Mouse (Mus musculus): ENCODE measurements around the gene Ripor2. TPM values are rescaled to one million over a fixed set of nuclear protein-coding genes. Genes with fewer than 3 reads are reported as not detected.

Gene Ripor2
- 72.0 and 117 TPM in 2 replicates for total RNA-seq (2017)

DNA sequence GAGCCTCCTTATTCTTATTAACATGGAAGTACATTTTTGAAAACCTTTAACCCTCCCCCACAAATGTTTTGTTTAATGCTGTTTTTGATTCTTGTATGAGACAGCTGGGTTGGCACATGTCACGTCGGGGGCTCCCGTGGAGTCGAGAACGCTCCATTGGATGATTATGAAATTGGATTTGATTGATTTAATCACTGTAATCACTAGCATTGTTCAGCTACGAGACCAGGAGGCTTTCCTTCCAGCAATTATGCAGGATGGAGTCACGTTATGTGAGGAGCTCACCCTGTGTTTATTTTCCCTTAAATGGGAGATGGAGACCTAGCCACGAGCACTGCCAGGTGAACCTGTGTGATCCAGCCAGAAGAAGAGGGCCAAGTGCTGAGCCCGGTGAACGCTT lies at the start of gene Ripor2:
Gene Ripor2 (plus strand): TSS at position 357 of the 400 bp plus-strand sequence.
- no peak for ATAC-seq (replicated peaks in 1 of 2; ENCODE audit: insufficient read depth in 1 of 2, low FRiP score in 2 of 2, low TSS enrichment in 1 of 2, low read depth in 1 of 2, poor library complexity in 2 of 2, severe bottlenecking in 2 of 2)

DNA sequence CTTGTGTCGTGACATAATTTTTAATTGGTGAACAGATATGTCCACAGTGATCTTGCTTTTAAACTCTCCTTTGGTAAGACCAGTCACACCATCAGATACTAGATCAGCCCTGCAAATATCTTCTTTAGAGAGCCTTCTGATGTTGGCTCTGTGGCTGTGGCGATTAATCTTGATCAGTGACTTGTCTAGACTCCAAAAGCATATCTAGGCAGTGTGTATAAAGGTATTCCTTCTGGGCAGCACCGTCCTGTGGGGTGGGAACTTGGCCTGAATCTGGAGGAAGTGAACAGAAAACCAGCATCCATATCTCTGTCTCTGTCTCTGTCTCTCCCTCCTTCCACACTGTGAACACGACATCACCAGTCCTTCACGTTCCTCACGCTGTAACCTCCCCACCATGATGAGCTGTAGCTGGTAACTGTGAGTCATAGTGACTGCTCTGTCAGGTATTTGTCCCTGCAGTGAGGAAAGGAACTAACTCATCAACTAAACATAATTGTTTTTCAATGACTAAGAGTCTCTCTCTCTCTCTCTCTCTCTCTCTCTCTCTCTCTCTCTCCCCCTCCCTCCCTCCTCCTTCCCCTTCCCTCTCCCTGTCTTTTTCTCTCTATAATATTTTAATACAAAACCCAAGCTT lies 45.3 kb upstream of the Ripor2 start:
- no peak for ATAC-seq (replicated peaks in 1 of 2; ENCODE audit: insufficient read depth in 1 of 2, low FRiP score in 2 of 2, low TSS enrichment in 1 of 2, low read depth in 1 of 2, poor library complexity in 2 of 2, severe bottlenecking in 2 of 2)

DNA sequence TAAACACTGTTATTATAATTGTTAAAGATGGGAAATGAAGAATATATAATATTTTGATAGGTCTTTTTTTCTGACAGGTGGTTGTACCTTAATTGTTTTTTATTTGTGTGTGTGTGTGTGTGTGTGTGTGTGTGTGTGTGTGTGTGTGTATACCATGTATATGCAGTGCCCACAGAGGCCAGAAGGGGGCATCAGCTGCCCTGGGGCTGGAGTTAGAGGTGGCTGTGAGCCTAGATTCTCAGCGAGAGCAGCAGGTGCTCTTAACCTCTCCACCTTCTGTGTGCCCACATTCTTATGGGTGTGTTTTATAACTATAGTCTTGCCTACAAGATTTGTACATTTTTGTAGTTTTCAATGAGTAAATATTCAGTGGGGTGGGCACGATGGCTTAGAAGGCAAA lies 44.0 kb upstream of the Ripor2 start:
- no peak for ATAC-seq (replicated peaks in 1 of 2; ENCODE audit: insufficient read depth in 1 of 2, low FRiP score in 2 of 2, low TSS enrichment in 1 of 2, low read depth in 1 of 2, poor library complexity in 2 of 2, severe bottlenecking in 2 of 2)

DNA sequence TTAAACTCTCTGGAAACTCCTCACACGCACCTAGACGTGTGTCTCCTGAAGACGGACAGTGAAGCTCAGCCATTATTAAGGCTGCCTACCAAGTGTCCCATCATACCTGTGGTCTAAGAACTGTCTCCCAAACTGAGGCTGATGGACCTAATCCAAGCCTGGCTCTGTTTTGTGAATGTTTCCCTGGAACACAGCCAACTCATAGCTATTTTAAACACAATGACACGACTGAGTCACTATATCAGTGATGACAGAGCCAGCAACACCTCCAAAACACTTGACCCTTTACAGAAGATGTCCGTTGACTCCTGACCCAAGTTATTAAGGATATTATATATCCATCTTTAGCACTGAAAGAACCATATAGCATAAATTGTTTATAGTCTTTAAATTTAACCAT lies 43.0 kb upstream of the Ripor2 start:
- no peak for ATAC-seq (replicated peaks in 1 of 2; ENCODE audit: insufficient read depth in 1 of 2, low FRiP score in 2 of 2, low TSS enrichment in 1 of 2, low read depth in 1 of 2, poor library complexity in 2 of 2, severe bottlenecking in 2 of 2)

DNA sequence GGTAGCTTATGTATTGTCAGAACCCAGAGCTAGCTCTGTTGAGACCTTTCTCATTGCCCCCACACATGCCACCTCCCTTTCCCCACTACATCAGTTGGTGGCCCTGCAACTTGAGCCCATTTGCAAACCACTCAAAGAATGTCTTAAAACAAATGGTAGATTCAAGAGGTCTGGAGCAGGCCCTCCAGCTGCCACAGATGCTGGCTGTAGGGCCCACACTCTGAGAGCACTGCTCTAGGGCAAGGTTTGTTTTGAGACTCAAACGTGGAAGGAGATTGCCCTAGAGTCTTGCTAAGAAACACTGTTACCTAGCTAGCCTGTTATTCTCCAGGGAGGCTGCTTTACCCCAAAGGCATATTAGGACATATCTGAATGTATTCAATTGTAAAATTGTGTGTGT lies 36.3 kb upstream of the Ripor2 start:
- no peak for ATAC-seq (replicated peaks in 1 of 2; ENCODE audit: insufficient read depth in 1 of 2, low FRiP score in 2 of 2, low TSS enrichment in 1 of 2, low read depth in 1 of 2, poor library complexity in 2 of 2, severe bottlenecking in 2 of 2)

DNA sequence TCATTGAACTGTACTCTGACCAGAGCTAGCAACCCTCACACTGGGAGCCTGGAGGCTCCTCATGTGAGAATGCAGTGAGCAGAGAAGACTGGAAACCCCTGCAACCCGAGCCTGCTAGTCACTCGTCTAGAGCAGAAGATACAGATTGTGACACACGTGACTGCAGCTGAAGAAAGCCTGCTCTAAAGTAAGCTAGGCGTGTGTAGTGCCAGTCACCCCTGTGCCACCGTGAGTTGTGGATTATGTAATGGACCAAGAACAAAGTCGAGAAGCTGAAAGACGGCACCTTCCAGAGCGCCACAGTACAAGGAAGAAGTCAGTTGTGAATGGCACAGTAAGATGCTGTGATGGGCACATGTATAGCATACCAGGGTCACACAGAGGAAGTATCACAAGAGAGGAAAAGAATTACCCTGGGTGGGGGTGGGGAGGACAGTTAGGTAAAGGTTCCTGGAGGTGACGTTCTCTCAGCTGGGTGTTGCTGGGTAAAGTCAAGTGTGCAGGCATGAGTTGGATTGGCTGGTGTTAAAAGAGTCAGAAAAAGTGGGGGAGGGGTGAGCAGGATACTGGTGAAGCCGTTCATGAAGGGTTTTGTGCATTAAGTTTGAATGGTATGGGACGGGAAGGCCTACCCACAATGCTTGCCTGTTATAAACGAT lies 35.1 kb upstream of the Ripor2 start:
- peak in 1 of 2 experiments; percentile 10; a peak in 1 of 4 replicates for ATAC-seq (replicated peaks in 1 of 2; ENCODE audit: insufficient read depth in 1 of 2, low FRiP score in 2 of 2, low TSS enrichment in 1 of 2, low read depth in 1 of 2, poor library complexity in 2 of 2, severe bottlenecking in 2 of 2)

DNA sequence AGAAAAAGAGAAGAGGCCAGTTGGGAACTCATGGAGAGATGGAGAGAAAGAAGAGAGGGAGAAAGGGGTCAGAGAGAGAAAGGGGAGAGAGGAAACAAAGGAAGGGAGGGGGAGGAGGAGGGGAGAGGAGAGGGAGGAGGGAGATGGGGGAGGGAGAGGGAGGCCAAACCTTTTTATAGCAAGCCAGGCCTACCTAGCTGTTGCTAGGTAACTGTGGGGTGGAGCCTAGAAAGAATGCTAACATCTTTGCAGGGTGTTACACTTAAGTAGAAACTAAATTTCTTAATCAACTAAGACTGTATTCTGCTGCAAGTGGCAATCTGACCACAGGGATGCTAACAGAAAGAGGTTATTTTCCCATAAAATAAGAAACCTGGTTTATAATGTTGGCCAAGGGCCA lies 33.1 kb upstream of the Ripor2 start:
- no peak for ATAC-seq (replicated peaks in 1 of 2; ENCODE audit: insufficient read depth in 1 of 2, low FRiP score in 2 of 2, low TSS enrichment in 1 of 2, low read depth in 1 of 2, poor library complexity in 2 of 2, severe bottlenecking in 2 of 2)

DNA sequence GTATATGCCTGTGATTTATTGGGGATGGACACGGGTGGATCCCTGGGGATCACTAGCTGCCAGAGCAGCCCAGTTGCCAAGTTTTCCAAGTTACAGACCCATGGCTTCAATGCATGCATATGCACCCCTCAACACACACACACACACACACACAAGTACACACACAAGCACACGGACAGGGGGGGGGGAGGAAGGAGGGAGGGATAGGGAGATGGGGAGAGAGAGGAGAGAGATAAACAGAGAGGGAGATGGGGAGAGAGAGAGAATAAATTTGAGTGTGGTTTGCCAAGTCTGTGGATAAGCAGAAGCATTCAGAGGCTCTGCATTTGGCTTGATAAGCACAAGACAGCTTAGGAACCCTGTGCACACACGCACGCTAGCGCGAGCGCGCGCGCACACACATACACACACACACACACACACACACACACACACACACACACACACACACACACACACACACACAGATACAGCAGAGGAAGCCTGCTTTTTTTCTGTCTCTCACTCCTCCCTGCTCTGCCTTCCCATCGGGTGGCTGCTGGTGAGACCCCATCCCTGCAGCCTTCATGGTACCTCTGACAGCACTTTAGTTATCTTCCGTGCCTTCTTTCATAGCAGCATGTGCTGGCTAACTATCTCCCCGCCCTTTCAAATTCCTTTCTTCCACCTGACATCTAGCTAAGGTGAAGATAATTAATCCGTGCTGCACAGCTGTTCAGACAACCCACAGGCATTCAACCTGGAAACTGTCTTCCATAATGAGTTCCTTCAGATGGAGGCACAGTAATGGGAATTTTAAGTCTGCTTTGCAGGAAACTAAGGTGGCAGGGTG lies 30.7 kb upstream of the Ripor2 start:
- ATAC-seq (replicated peaks in 1 of 2; ENCODE audit: insufficient read depth in 1 of 2, low FRiP score in 2 of 2, low TSS enrichment in 1 of 2, low read depth in 1 of 2, poor library complexity in 2 of 2, severe bottlenecking in 2 of 2) = no peak; a peak in 1 of 4 replicates

DNA sequence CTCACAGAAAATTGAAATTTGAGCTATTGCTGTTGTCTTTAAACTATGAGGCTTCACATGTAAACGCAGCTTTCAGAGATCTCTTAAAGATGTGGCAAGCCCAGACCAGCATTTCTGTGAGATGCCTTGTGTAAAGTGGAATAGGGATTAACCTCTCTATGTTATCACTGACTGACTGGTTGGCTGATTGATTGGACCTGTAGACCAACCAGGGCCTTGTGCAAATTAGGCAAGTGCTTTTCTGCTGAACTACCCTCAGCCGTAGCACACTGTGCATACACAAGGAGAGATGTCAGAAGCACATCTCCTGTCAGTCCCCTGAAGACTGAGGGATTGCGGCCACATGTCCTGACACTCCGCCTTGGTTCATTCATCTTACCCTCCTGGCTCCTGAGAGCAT lies 29.9 kb upstream of the Ripor2 start:
- no peak for ATAC-seq (replicated peaks in 1 of 2; ENCODE audit: insufficient read depth in 1 of 2, low FRiP score in 2 of 2, low TSS enrichment in 1 of 2, low read depth in 1 of 2, poor library complexity in 2 of 2, severe bottlenecking in 2 of 2)

DNA sequence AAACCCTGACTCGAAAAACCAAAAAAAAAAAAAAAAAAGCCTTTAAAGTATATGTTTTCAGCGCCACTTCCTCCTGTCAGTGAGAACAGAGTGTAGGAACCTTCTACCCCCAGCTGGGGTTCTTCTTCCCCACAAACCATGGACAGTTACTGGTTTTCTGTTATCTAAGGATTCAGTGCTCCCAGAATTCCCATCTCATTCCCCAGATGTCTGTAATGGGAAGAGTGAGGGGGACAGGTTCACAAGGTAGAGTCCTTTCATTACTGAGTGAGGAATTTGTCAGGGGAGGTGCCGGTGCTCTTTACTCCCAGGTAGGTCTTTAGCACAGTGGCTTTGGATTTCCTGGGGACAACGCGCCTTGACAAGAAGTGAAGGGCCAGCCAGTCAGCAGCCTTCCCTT lies 20.6 kb upstream of the Ripor2 start:
- no peak for ATAC-seq (replicated peaks in 1 of 2; ENCODE audit: insufficient read depth in 1 of 2, low FRiP score in 2 of 2, low TSS enrichment in 1 of 2, low read depth in 1 of 2, poor library complexity in 2 of 2, severe bottlenecking in 2 of 2)

DNA sequence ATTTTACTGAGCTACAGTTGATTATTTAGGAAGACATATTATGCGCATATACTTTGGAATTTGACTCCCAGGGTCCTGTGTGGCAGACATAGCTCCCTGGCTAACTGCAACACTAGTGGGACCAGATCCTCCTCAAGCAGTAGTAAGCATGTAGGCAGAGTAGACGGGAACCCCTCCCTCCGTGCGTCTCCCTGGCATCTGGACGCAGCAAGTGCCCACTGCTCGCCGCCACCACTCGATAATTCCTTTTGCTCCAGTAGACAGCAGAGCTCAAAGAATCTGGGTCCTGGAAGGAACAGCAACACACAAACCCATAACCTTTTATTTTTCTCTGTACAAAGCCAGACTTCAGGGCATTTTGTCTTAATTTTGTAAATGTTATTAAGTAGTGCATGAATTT lies 17.3 kb upstream of the Ripor2 start:
- ATAC-seq (replicated peaks in 1 of 2; ENCODE audit: insufficient read depth in 1 of 2, low FRiP score in 2 of 2, low TSS enrichment in 1 of 2, low read depth in 1 of 2, poor library complexity in 2 of 2, severe bottlenecking in 2 of 2) = no peak

DNA sequence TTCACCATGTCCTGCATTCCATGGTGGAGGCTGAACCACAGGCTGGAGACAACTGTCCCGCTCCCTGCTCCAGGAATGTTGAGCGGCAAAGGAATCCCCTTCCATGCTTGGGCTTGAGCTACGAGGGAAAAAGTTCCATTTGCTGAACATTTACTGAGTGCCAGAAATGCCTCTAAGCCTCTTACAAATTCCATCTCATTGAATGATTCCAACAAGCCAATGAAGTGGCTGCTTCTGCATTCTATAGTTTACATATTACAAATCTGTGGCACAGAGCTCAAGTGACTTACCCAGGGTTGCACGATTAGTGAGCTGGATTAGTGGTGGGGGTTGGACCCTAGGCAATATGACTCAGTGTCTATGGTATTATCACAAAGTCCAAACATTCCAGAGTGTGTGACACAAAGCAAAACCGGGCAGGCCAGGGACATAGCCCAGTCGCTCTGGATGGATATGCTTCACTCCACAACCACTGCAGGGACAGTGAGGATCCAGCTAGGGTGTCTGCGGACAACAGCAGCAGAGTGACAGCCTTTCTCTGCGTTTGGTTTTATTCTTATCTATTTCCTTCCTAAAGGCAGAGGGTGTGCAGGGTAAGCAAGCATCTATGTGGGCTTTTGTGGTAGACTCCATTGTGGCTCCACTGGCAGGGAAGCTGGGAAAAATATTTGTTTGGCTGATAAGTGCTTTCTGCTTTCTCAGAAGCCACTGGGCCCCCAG lies 16.6 kb upstream of the Ripor2 start:
- ATAC-seq (replicated peaks in 1 of 2; ENCODE audit: insufficient read depth in 1 of 2, low FRiP score in 2 of 2, low TSS enrichment in 1 of 2, low read depth in 1 of 2, poor library complexity in 2 of 2, severe bottlenecking in 2 of 2) = no peak

DNA sequence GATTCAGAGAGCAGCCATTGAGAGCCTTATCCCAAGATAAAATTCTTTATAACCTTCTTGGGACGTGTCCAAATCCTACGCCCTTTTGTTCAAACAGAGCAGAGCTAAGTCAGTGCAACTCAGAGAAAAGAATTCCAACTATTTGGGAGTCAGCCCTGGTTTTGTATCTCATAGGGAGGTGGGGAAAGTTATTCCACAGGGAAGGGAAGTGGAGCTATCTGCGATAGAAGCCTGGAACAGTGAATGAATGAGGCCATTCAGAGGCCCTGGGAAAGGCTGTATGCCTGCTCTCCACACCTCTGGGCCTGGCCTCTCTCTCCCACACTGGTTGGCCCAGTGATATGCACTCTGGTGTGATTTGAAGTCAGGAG lies 16.1 kb upstream of the Ripor2 start:
- no peak for ATAC-seq (replicated peaks in 1 of 2; ENCODE audit: insufficient read depth in 1 of 2, low FRiP score in 2 of 2, low TSS enrichment in 1 of 2, low read depth in 1 of 2, poor library complexity in 2 of 2, severe bottlenecking in 2 of 2)

DNA sequence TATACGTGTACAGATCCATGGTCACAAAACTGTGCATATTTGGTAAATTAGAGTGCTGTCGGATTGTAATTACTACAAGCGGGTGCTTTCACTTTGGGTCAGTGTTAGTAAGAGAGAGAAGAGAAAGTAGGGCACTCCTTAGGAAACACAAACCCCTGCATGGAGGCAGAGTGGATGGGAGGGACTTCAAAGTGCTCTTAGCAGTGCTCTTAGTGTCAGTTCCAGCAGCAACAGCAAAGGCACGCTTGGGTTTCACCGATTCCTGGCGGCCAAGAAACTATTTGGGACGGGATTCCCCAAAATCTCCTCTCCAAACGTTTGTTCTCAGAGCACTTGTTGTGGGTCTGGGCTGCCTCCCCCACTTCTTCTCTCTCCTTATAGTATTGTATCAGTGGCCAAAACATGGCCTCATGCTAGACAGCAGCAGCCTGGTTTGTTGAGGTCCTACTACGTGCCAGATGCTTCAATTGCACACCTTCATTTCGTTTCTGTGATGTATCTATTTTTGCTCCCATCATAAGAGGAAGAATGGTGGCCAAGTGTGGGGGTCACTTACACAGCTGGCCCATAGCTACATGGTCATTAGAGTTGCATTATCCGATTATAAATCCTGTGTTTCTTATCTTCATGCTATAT lies 14.7 kb upstream of the Ripor2 start:
- no peak for ATAC-seq (replicated peaks in 1 of 2; ENCODE audit: insufficient read depth in 1 of 2, low FRiP score in 2 of 2, low TSS enrichment in 1 of 2, low read depth in 1 of 2, poor library complexity in 2 of 2, severe bottlenecking in 2 of 2)

DNA sequence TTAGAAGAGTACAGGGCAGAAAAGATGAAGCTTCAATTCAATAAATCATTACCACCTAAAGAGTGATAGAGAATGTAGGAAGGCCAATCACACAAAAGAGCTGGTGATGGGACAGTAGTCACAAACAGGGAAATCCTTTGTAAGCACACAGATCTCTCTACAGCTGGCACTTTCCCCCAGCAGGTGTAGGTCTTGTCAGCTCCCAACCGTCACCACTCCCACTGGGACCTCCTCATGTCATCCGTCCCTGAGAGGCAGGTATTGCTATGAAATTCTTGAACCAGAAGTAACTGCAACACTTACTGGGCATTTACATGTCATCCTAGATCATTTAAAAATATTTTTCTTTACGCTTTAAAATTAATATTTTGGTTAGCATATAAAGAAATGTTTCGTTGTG lies 12.9 kb upstream of the Ripor2 start:
- ATAC-seq (replicated peaks in 1 of 2; ENCODE audit: insufficient read depth in 1 of 2, low FRiP score in 2 of 2, low TSS enrichment in 1 of 2, low read depth in 1 of 2, poor library complexity in 2 of 2, severe bottlenecking in 2 of 2) = no peak

DNA sequence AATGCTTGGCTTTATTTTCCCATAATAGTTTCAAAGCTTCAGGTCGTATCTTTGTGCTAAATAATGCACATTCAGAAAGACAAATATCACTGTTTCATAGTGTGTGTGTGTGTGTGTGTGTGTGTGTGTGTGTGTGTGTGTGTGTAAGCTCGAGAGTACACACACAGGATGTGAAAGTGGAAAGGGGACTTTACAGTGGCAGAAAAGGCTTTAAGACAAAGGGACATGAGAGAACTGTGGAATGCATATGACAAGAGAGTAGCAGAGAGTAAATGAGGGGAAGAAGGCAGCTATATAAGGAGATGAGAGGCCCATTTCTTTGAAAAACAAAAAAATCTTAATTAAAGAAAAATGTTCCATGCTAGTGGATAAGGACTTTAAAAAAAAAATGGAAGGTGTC lies 11.3 kb upstream of the Ripor2 start:
- ATAC-seq (replicated peaks in 1 of 2; ENCODE audit: insufficient read depth in 1 of 2, low FRiP score in 2 of 2, low TSS enrichment in 1 of 2, low read depth in 1 of 2, poor library complexity in 2 of 2, severe bottlenecking in 2 of 2) = no peak

DNA sequence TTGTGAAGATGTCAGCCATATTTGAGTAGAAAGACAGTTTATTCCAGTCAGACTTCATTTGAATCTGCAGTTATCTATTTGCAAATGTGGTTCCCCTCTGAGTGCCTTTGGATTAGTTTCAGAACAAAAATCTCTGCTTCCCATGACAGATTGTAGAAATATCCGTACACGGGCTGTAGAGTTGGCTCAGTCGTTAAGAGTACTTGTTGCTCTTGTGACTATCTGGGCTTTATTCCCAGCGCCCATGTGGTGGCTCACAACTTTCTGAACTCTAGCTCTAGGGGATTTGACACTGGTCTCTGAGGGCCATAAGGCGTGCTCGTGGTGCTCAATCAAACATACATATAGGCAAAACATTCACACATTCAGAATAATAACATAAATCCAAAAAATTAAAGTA lies 10.1 kb upstream of the Ripor2 start:
- no peak for ATAC-seq (replicated peaks in 1 of 2; ENCODE audit: insufficient read depth in 1 of 2, low FRiP score in 2 of 2, low TSS enrichment in 1 of 2, low read depth in 1 of 2, poor library complexity in 2 of 2, severe bottlenecking in 2 of 2)
